Mouse (Mus musculus): ENCODE data around the gene Pank2. TPM values are rescaled to one million over a fixed set of nuclear protein-coding genes. Genes with fewer than 3 reads are reported as not detected.
"Not testable (repeated sequence)": the region's sequence is repeated elsewhere in the genome, so short reads cannot be mapped to it uniquely, and the experiment has no call there.

Gene Pank2
- total and polyA plus RNA-seq, 3 experiments = 34.9 to 275 (median 71.8) TPM

- H3K79me2 ChIP-seq (ENCODE audit: control insufficient read depth, insufficient read depth, low read length, poor library complexity) = no peaks in the 10 kb centered on the region
- peaks cover 10 to 12% of the 10 kb centered on the region in 2 experiments for H3K4me1 ChIP-seq (ENCODE audit: control insufficient read depth in 1 of 2, insufficient read depth in 2 of 2, low read length in 2 of 2)
- no peak for TF ChIP-seq MYB (IDR thresholded peaks at IDR 0.05; ENCODE audit: low read depth, low read length)
- no peak for TF ChIP-seq ZC3H11A (IDR thresholded peaks at IDR 0.05; ENCODE audit: low read depth, low read length)
- TF ChIP-seq CHD1 (IDR thresholded peaks at IDR 0.05; ENCODE audit: low read depth, low read length) = no peak
- no peak for TF ChIP-seq MXI1 (IDR thresholded peaks at IDR 0.05; ENCODE audit: low read depth, low read length)
- no peak for TF ChIP-seq POLR2AphosphoS2 (IDR thresholded peaks at IDR 0.05; ENCODE audit: low read length)
- TF ChIP-seq TCF12 (IDR thresholded peaks at IDR 0.05; ENCODE audit: low read depth, low read length) = no peak
- TF ChIP-seq HCFC1 (IDR thresholded peaks at IDR 0.05; ENCODE audit: low read depth, low read length) = no peak
- no peak overlapping the region for H3K4me3 ChIP-seq (ENCODE audit: control insufficient read depth in 1 of 2, insufficient read depth in 1 of 2, low read depth in 2 of 2, low read length in 2 of 2)
- H3K27me3 ChIP-seq (ENCODE audit: control insufficient read depth in 1 of 2, insufficient read depth in 2 of 2, low read length in 2 of 2) = no peaks in the 10 kb centered on the region
- no peaks in the 10 kb centered on the region for H3K9me3 ChIP-seq (replicated peaks; ENCODE audit: insufficient read depth, low read length)
- H3K9ac ChIP-seq (ENCODE audit: control insufficient read depth, low read depth, low read length, poor library complexity, severe bottlenecking) = no peak overlapping the region
- H3K27ac ChIP-seq (ENCODE audit: control insufficient read depth, low read depth, low read length) = no peak overlapping the region
- H3K36me3 ChIP-seq (ENCODE audit: control insufficient read depth in 1 of 2, insufficient read depth in 2 of 2, low read length in 2 of 2) = peaks cover 0 to 15% of the 10 kb centered on the region in 2 experiments; a peak in 2 of 4 replicates
- DNase-seq (ENCODE audit: low read depth, low spot score) = no peak
These were observed 57.1 kb downstream of the Pank2 start for GRCm38 (mm10) chr2:131319401-131319800.

- H3K27ac ChIP-seq (ENCODE audit: control insufficient read depth, low read depth, low read length) = peak overlapping the region; percentile 46
- H3K79me2 ChIP-seq (ENCODE audit: control insufficient read depth, insufficient read depth, low read length, poor library complexity); H3K27me3 ChIP-seq (ENCODE audit: control insufficient read depth in 1 of 2, insufficient read depth in 2 of 2, low read length in 2 of 2); H3K9me3 ChIP-seq (replicated peaks; ENCODE audit: insufficient read depth, low read length): not testable (repeated sequence)
- peak overlapping the region in 1 of 2 experiments; percentile 51; a peak in 2 of 4 replicates for H3K4me3 ChIP-seq (ENCODE audit: control insufficient read depth in 1 of 2, insufficient read depth in 1 of 2, low read depth in 2 of 2, low read length in 2 of 2)
- peak overlapping the region; percentile 23; the same call in 1 of the 2 replicates for H3K9ac ChIP-seq (ENCODE audit: control insufficient read depth, low read depth, low read length, poor library complexity, severe bottlenecking)
- peaks cover 10 to 19% of the 10 kb centered on the region in 2 experiments for H3K4me1 ChIP-seq (ENCODE audit: control insufficient read depth in 1 of 2, insufficient read depth in 2 of 2, low read length in 2 of 2)
- peaks cover 0 to 21% of the 10 kb centered on the region in 2 experiments; a peak in 2 of 4 replicates for H3K36me3 ChIP-seq (ENCODE audit: control insufficient read depth in 1 of 2, insufficient read depth in 2 of 2, low read length in 2 of 2)
- TF ChIP-seq SMC3 (IDR thresholded peaks at IDR 0.05; ENCODE audit: low read depth, low read length) (0 out of 2 replicates have a peak, but pooled peaks have one; percentile 17), EP300 (IDR thresholded peaks at IDR 0.05; ENCODE audit: low read depth in 1 of 2, low read length in 2 of 2) (peak; percentile 53 to 68; a peak in 3 of 4 replicates), MYC (IDR thresholded peaks at IDR 0.05; ENCODE audit: low read depth, low read length) (0 out of 2 replicates have a peak, but pooled peaks have one; percentile 19), ELF1 (IDR thresholded peaks at IDR 0.05; ENCODE audit: low read depth, low read length) (peak; percentile 69; the same call in 1 of the 2 replicates), ETS1 (IDR thresholded peaks at IDR 0.05; ENCODE audit: low read depth, low read length) (peak; percentile 57), RAD21 (IDR thresholded peaks at IDR 0.05; ENCODE audit: low read depth, low read length) (peak; percentile 2), GATA1 (IDR thresholded peaks at IDR 0.05; ENCODE audit: low read depth, low read length) (peak; percentile 4; the same call in 1 of the 2 replicates), ZNF384 (IDR thresholded peaks at IDR 0.05; ENCODE audit: low read depth, low read length) (peak; percentile 23; the same call in 1 of the 2 replicates), MAX (IDR thresholded peaks at IDR 0.05; ENCODE audit: low read length) (0 out of 2 replicates have a peak, but pooled peaks have one; percentile 35), MXI1 (IDR thresholded peaks at IDR 0.05; ENCODE audit: low read depth, low read length) (0 out of 2 replicates have a peak, but pooled peaks have one; percentile 36), RCOR1 (IDR thresholded peaks at IDR 0.05; ENCODE audit: low read depth, low read length) (0 out of 2 replicates have a peak, but pooled peaks have one; percentile 32)
- DNase-seq (ENCODE audit: low read depth, low spot score) = peak; percentile 87
These were observed 58.9 kb downstream of the Pank2 start for GRCm38 (mm10) chr2:131321192-131321591.
